Mouse (Mus musculus): ENCODE results near the gene Camta1.

DNA sequence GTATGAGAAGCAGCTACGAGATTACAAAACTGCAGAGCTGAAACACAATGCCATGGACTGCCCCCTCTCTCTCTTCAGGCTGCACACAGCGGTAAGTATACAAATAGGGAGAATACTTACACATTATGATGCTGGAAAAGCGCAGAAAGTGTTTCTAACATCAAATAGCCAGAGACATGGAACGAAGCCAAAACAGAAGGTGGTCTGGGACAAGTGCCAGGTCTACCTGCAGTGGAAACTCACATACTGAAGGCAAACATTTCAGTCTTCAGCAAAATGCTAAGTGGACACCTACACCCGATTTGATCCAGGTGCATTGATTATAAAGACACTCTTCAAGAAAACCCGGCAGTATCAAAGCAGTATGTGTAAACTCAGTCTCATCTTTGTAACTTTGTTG, 84.2 kb downstream of the Camta1 start:
- TF ChIP-seq POLR2A (IDR thresholded peaks at IDR 0.05; ENCODE audit: borderline replicate concordance, insufficient read depth, low read length) (no peak), CTCF (IDR thresholded peaks at IDR 0.05; ENCODE audit: borderline replicate concordance, insufficient read depth, low read depth, low read length) (no peak)
